In genomic region chr12:17049796-17050195, GRCm38 (mm10) we compare ENCODE assay signal across 30 mouse cellular contexts. TPM values are rescaled to one million over a fixed set of nuclear protein-coding genes. Genes with fewer than 3 reads are reported as not detected.
A peak's percentile ranks its signal among the peaks of the same experiment; 100 is the strongest.
DNase-seq lines count a peak whose midpoint lies in the region; ATAC-seq and TF ChIP-seq lines count a peak whose summit lies in the region.
"Had no signal": no experiment of that assay in that cellular context is flagged by ENCODE, and none has a peak within 500 bp of the region (broad histone marks: within the 10 kb centered on the region; RNA-seq: fewer than 3 reads in every experiment).

No protein-coding gene starts in this region.

- H3K4me1 ChIP-seq in forebrain, postnatal 0 days (ENCODE audit: insufficient read depth): no peaks in the 10 kb centered on the region
- H3K4me1 ChIP-seq in forebrain, embryonic 12.5 days: peaks cover 6% of the 10 kb centered on the region
- H3K4me1 ChIP-seq in lung, embryonic 14.5 days (ENCODE audit: insufficient read depth): no peaks in the 10 kb centered on the region
- H3K4me1 ChIP-seq in lung, adult 2 months (ENCODE audit: control insufficient read depth, insufficient read depth, low read length): no peaks in the 10 kb centered on the region
- no peaks in the 10 kb centered on the region for H3K4me1 ChIP-seq in stomach, postnatal 0 days (replicated peaks; ENCODE audit: control insufficient read depth, insufficient read depth)
- H3K4me1 ChIP-seq: embryonic facial prominence, embryonic 12.5 days; limb, embryonic 13.5 days; liver, embryonic 12.5 days; midbrain, embryonic 12.5 days had no signal

- peak; percentile 33 for TF ChIP-seq CTCF in forebrain, postnatal 0 days (IDR thresholded peaks at IDR 0.05; ENCODE audit: low read depth)
- TF ChIP-seq CTCF in lung, embryonic 14.5 days (IDR thresholded peaks at IDR 0.05; ENCODE audit: low read depth): 0 out of 2 replicates have a peak, but pooled peaks have one; percentile 6
- no peak for TF ChIP-seq CTCF in lung, adult 2 months (IDR thresholded peaks at IDR 0.05; ENCODE audit: insufficient read depth, low read length)
- peak; percentile 25; the same call in 1 of the 2 replicates for TF ChIP-seq CTCF in stomach, postnatal 0 days (IDR thresholded peaks at IDR 0.05; ENCODE audit: low read depth)

- H3K4me2 ChIP-seq in forebrain, postnatal 0 days (ENCODE audit: low read depth): no peak overlapping the region
- no peak overlapping the region for H3K4me2 ChIP-seq in forebrain, embryonic 12.5 days
- H3K4me2 ChIP-seq in lung, embryonic 14.5 days: no peak overlapping the region
- no peak overlapping the region for H3K4me2 ChIP-seq in stomach, postnatal 0 days (replicated peaks; ENCODE audit: low read depth)
- H3K4me2 ChIP-seq: embryonic facial prominence, embryonic 12.5 days; heart, embryonic 13.5 days; hindbrain, embryonic 15.5 days; limb, embryonic 13.5 days; liver, embryonic 12.5 days; midbrain, embryonic 12.5 days had no signal

- ATAC-seq in forebrain, postnatal 0 days: no peak
- ATAC-seq in forebrain, embryonic 12.5 days (ENCODE audit: low FRiP score): no peak
- no peak for ATAC-seq in lung, embryonic 14.5 days (ENCODE audit: insufficient read depth)
- no peak for ATAC-seq in stomach, postnatal 0 days (ENCODE audit: low FRiP score, low TSS enrichment)
- ATAC-seq: liver, embryonic 12.5 days; liver, postnatal 0 days had no signal

- no peaks in the 10 kb centered on the region for H3K27me3 ChIP-seq in forebrain, postnatal 0 days (ENCODE audit: insufficient read depth, low read length)
- no peaks in the 10 kb centered on the region for H3K27me3 ChIP-seq in forebrain, embryonic 12.5 days
- H3K27me3 ChIP-seq in lung, embryonic 14.5 days (ENCODE audit: insufficient read depth, low read length): no peaks in the 10 kb centered on the region
- H3K27me3 ChIP-seq in stomach, postnatal 0 days (ENCODE audit: control insufficient read depth, insufficient read depth, low read length): no peaks in the 10 kb centered on the region
- H3K27me3 ChIP-seq: embryonic facial prominence, embryonic 12.5 days; heart, embryonic 13.5 days; hindbrain, embryonic 15.5 days; midbrain, embryonic 12.5 days had no signal

- H3K27ac ChIP-seq in forebrain, postnatal 0 days (ENCODE audit: low read depth, low read length): no peak overlapping the region
- no peak overlapping the region for H3K27ac ChIP-seq in forebrain, embryonic 12.5 days
- H3K27ac ChIP-seq in lung, embryonic 14.5 days (ENCODE audit: low read depth): no peak overlapping the region
- H3K27ac ChIP-seq in stomach, postnatal 0 days (replicated peaks): no peak overlapping the region
- H3K27ac ChIP-seq: embryonic facial prominence, embryonic 12.5 days; heart, embryonic 13.5 days; hindbrain, embryonic 15.5 days; left cerebral cortex, adult 2 months; limb, embryonic 13.5 days; liver, embryonic 12.5 days; midbrain, embryonic 12.5 days had no signal

- no peak for DNase-seq in forebrain, postnatal 0 days
- no peak for DNase-seq in lung, embryonic 14.5 days
- no peak for DNase-seq in lung, adult 2 months
- peak; percentile 10 for DNase-seq in ES-CJ7 (ENCODE audit: low read depth, low spot score)
- no peak for DNase-seq in stomach, postnatal 0 days (ENCODE audit: low spot score)
- no peak for DNase-seq in right cerebral cortex, postnatal 36 days (ENCODE audit: low spot score in 2 of 2)
- DNase-seq: adrenal gland, postnatal 25 days; cerebellum, adult 11-12 months; cerebellum, adult 9-11 months; embryo, embryonic 11 days; gastrocnemius, postnatal 10 days; heart, postnatal 10 days; kidney, adult 9 months; kidney, postnatal 14 days; liver, postnatal 0 days; lung, postnatal 14 days; right cerebral cortex, postnatal 25 days; spleen, adult 18-20 months; thymus, adult 18-20 months; thymus, postnatal 25 days had no signal

- TF ChIP-seq EP300 in stomach, postnatal 0 days (optimal IDR thresholded peaks at IDR 0.05): no peak

- 97% methylated on average over 1 of the region's 1 CpGs for WGBS in forebrain, postnatal 0 days
- WGBS in forebrain, embryonic 12.5 days: 95% methylated on average over 1 of the region's 1 CpGs
- WGBS in lung, embryonic 14.5 days: 98% methylated on average over 1 of the region's 1 CpGs
- 97% methylated on average over 1 of the region's 1 CpGs for WGBS in lung, adult 2 months
- WGBS in stomach, postnatal 0 days: 97% methylated on average over 1 of the region's 1 CpGs

- H3K36me3 ChIP-seq in forebrain, postnatal 0 days (ENCODE audit: insufficient read depth): no peaks in the 10 kb centered on the region
- no peaks in the 10 kb centered on the region for H3K36me3 ChIP-seq in forebrain, embryonic 12.5 days (replicated peaks)
- no peaks in the 10 kb centered on the region for H3K36me3 ChIP-seq in lung, embryonic 14.5 days (ENCODE audit: insufficient read depth)
- H3K36me3 ChIP-seq in stomach, postnatal 0 days (ENCODE audit: control insufficient read depth, insufficient read depth, low read length): no peaks in the 10 kb centered on the region
- H3K36me3 ChIP-seq: embryonic facial prominence, embryonic 12.5 days; heart, embryonic 13.5 days; hindbrain, embryonic 15.5 days; limb, embryonic 13.5 days; liver, embryonic 12.5 days; midbrain, embryonic 12.5 days had no signal

- TF ChIP-seq POLR2A in lung, adult 2 months (IDR thresholded peaks at IDR 0.05; ENCODE audit: borderline replicate concordance, extremely low read depth, low read depth, low read length): no peak

- H3K9ac ChIP-seq in forebrain, postnatal 0 days: no peak overlapping the region
- H3K9ac ChIP-seq in forebrain, embryonic 12.5 days: no peak overlapping the region
- no peak overlapping the region for H3K9ac ChIP-seq in lung, embryonic 14.5 days
- H3K9ac ChIP-seq in stomach, postnatal 0 days (ENCODE audit: low read length): no peak overlapping the region
- H3K9ac ChIP-seq: embryonic facial prominence, embryonic 12.5 days; heart, embryonic 13.5 days; hindbrain, embryonic 15.5 days; limb, embryonic 13.5 days; liver, embryonic 12.5 days; liver, postnatal 0 days; midbrain, embryonic 12.5 days had no signal

- H3K4me3 ChIP-seq in forebrain, postnatal 0 days (ENCODE audit: low read depth, low read length): no peak overlapping the region
- H3K4me3 ChIP-seq in forebrain, embryonic 12.5 days (replicated peaks): no peak overlapping the region
- no peak overlapping the region for H3K4me3 ChIP-seq in lung, embryonic 14.5 days (ENCODE audit: low read depth, low read length)
- H3K4me3 ChIP-seq in lung, adult 2 months (replicated peaks; ENCODE audit: extremely low read depth, low read depth, low read length): no peak overlapping the region
- no peak overlapping the region for H3K4me3 ChIP-seq in stomach, postnatal 0 days (ENCODE audit: low read depth, low read length)
- H3K4me3 ChIP-seq: embryonic facial prominence, embryonic 12.5 days; heart, embryonic 13.5 days; hindbrain, embryonic 15.5 days; left cerebral cortex, adult 2 months; limb, embryonic 13.5 days; liver, embryonic 12.5 days; midbrain, embryonic 12.5 days had no signal

- H3K9me3 ChIP-seq in forebrain, postnatal 0 days (ENCODE audit: low read length): no peaks in the 10 kb centered on the region
- no peaks in the 10 kb centered on the region for H3K9me3 ChIP-seq in forebrain, embryonic 12.5 days
- no peaks in the 10 kb centered on the region for H3K9me3 ChIP-seq in lung, embryonic 14.5 days (ENCODE audit: low read depth, low read length)
- no peaks in the 10 kb centered on the region for H3K9me3 ChIP-seq in stomach, postnatal 0 days (ENCODE audit: control insufficient read depth, low read length)
- H3K9me3 ChIP-seq: embryonic facial prominence, embryonic 12.5 days; heart, embryonic 13.5 days; hindbrain, embryonic 15.5 days; limb, embryonic 13.5 days; liver, embryonic 12.5 days; midbrain, embryonic 12.5 days had no signal

RNA-seq across cellular contexts. Expression of gene 2410004P03Rik, which starts 38.3 kb away (rescaled TPM):
- total RNA-seq in forebrain, postnatal 0 days (2014; rRNA removed): 8.5 and 9.2 TPM in 2 replicates
- polyA plus RNA-seq in forebrain, postnatal 0 days (2015; fragmentation: Nextera tagmentation; extraction: Ambion mirVana): 8.5 and 9.4 TPM in 2 replicates
- 0.85 and 1.5 TPM in 2 replicates for polyA plus RNA-seq in forebrain, embryonic 12.5 days (2016; fragmentation: Nextera tagmentation; extraction: Ambion mirVana)
- polyA plus RNA-seq in lung, embryonic 14.5 days (2014; fragmentation: Nextera tagmentation; extraction: Ambion mirVana): 0.26 and 0.29 TPM in 2 replicates
- polyA plus RNA-seq in lung, adult 2 months (2012; rRNA removed): 11.2 and 15.0 TPM in 2 replicates
- 0.29 and 0.38 TPM in 2 replicates for polyA plus RNA-seq in stomach, postnatal 0 days (2015; fragmentation: Nextera tagmentation; extraction: Ambion mirVana)
- total RNA-seq: adrenal gland, adult 18-20 months; adrenal gland, postnatal 25 days; gastrocnemius, postnatal 10 days; heart, adult 8-10 months had no signal
- polyA plus RNA-seq: heart, embryonic 13.5 days; liver, embryonic 12.5 days had no signal

RNA-seq across cellular contexts. Expression of gene Pqlc3, which starts 49.6 kb away (rescaled TPM):
- 0.46 and 0.86 TPM in 2 replicates for total RNA-seq in forebrain, postnatal 0 days (2014; rRNA removed)
- polyA plus RNA-seq in forebrain, postnatal 0 days (2015; fragmentation: Nextera tagmentation; extraction: Ambion mirVana): 1.5 and 2.0 TPM in 2 replicates
- 3.3 TPM in 2 replicates for polyA plus RNA-seq in forebrain, embryonic 12.5 days (2016; fragmentation: Nextera tagmentation; extraction: Ambion mirVana)
- 3.7 and 3.8 TPM in 2 replicates for polyA plus RNA-seq in lung, embryonic 14.5 days (2014; fragmentation: Nextera tagmentation; extraction: Ambion mirVana)
- polyA plus RNA-seq in lung, adult 2 months (2012; rRNA removed): 73.8 and 81.2 TPM in 2 replicates
- polyA plus RNA-seq in stomach, postnatal 0 days (2015; fragmentation: Nextera tagmentation; extraction: Ambion mirVana): 22.5 and 22.9 TPM in 2 replicates
